Mouse (Mus musculus) stomach, embryonic 14.5 days (tissue): ENCODE results near the gene Cldn2. TPM values are rescaled to one million over a fixed set of nuclear protein-coding genes. Genes with fewer than 3 reads are reported as not detected.

Source experiments
- ATAC-seq: fragments of 200-750 bp; cut with Nextera tagmentation; 2 replicates; pipeline ENCODE4 v1.8.0; 2017; ENCODE audit warnings: low read depth, moderate TSS enrichment; ENCODE audit not compliant: insufficient number of reproducible peaks, insufficient read depth, low FRiP score
- H3K27ac ChIP-seq: fragments of 300-500 bp; sonication (generic); 2 replicates; pipeline ENCODE4 v1.5.1; 2014; ENCODE audit warnings: mild to moderate bottlenecking, low read length, moderate library complexity, mixed read lengths
- H3K27me3 ChIP-seq: fragments of 300-500 bp; sonication (generic); 2 replicates; pipeline ENCODE4 v1.6.1; 2014; ENCODE audit warnings: low read length, control low read depth, mixed read lengths; ENCODE audit not compliant: control insufficient read depth, insufficient read depth
- H3K36me3 ChIP-seq: fragments of 300-500 bp; sonication (generic); 2 replicates; pipeline ENCODE4 v1.6.1; 2014; ENCODE audit warnings: mild to moderate bottlenecking, control low read depth, low read length, moderate library complexity, mixed read lengths; ENCODE audit not compliant: control insufficient read depth, insufficient read depth
- H3K4me1 ChIP-seq: fragments of 300-500 bp; sonication (generic); 2 replicates; pipeline ENCODE4 v1.6.1; 2014; ENCODE audit warnings: low read length, control low read depth, mixed read lengths; ENCODE audit not compliant: control insufficient read depth, insufficient read depth
- H3K4me2 ChIP-seq: fragments of 300-500 bp; sonication (generic); replicated peaks from 2 replicates; pipeline ENCODE4 v1.6.1; 2014; ENCODE audit warnings: low read depth, low read length, control low read depth
- H3K4me3 ChIP-seq: fragments of 300-500 bp; sonication (generic); 2 replicates; pipeline ENCODE4 v1.5.1; 2014; ENCODE audit warnings: low read depth, low read length, control low read depth
- H3K9ac ChIP-seq: fragments of 300-500 bp; sonication (generic); replicated peaks from 2 replicates; pipeline ENCODE4 v1.6.1; 2014; ENCODE audit warnings: low read depth, mild to moderate bottlenecking, control low read depth, low read length, moderate library complexity, mixed read lengths
- H3K9me3 ChIP-seq: fragments of 300-500 bp; sonication (generic); 2 replicates; pipeline ENCODE4 v1.6.1; 2016; ENCODE audit warnings: low read depth, low read length, control low read depth; ENCODE audit not compliant: control insufficient read depth
- WGBS: fragments of 180-500 bp; shearing (Covaris S2); extraction: QIAGEN DNeasy Blood & Tissue Kit; methylation state at CpG from one replicate; pipeline ENCODE4 v1.1.7; 2014; 5-methylcytosine and 5-hydroxymethylcytosine counted together
- polyA plus RNA-seq: library from polyadenylated mRNA; unstranded; fragments of >200 nt; fragmentation: Nextera tagmentation; extraction: Ambion mirVana; gene quantifications from 2 replicates; pipeline ENCODE4 v1.2.1, GENCODE M21; 2014

Gene Cldn2
- polyA plus RNA-seq, 1 experiment from 2014 or later, result 0.45 TPM

DNA sequence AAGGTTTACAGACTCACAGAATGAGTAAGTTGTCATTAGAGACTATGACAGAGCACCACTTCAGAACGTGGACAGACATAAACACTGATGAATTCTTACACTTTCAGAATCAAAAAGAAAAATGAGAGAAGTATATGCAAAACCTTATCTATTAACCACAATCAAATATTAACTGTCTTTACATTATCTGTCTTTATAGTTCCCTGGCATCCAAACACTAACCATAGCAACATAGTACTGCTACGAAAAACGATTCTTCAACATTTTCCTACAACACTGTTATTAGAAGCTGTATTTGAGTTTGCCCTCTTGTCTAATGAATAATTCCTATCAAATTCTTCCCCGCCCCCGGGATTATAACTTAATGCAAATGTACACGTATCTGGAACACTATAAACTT lies 40.5 kb downstream of the Cldn2 start:
- Histone ChIP-seq H3K9me3 (no peaks in the 10 kb centered on the region), H3K27me3 (no peaks in the 10 kb centered on the region), H3K4me2 (no peak overlapping the region), H3K36me3 (no peaks in the 10 kb centered on the region; the same call in 1 of the 2 replicates), H3K4me3 (no peak overlapping the region), H3K9ac (no peak overlapping the region), H3K4me1 (no peaks in the 10 kb centered on the region), H3K27ac (no peak overlapping the region)
- no peak for ATAC-seq
- WGBS, result 69% methylated on average over 6 of the region's 6 CpGs

DNA sequence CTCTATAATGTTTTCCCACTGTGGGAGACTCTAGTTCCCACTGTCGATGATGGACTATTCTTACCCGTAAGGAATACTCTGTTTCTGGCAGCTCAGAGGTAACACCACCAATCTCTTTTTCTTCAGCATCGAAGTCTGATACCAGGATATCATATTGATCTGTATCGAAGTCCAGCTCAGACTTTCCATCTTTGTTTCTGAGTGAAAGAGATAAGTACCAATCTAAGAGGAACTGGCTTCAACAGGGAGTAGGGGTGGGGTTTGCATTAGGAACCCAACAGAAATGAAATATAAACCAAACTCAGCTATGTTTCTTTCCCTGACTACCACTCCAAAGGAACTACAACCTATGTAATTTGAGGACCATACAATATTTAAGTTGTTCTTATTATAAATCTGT lies 54.2 kb downstream of the Cldn2 start:
- Histone ChIP-seq H3K4me2 (no peak overlapping the region), H3K4me1 (no peaks in the 10 kb centered on the region), H3K9ac (no peak overlapping the region), H3K27ac (no peak overlapping the region), H3K9me3 (no peaks in the 10 kb centered on the region), H3K4me3 (no peak overlapping the region), H3K36me3 (no peaks in the 10 kb centered on the region), H3K27me3 (no peaks in the 10 kb centered on the region)
- no peak for ATAC-seq
- WGBS, result 87% methylated on average over 4 of the region's 4 CpGs

DNA sequence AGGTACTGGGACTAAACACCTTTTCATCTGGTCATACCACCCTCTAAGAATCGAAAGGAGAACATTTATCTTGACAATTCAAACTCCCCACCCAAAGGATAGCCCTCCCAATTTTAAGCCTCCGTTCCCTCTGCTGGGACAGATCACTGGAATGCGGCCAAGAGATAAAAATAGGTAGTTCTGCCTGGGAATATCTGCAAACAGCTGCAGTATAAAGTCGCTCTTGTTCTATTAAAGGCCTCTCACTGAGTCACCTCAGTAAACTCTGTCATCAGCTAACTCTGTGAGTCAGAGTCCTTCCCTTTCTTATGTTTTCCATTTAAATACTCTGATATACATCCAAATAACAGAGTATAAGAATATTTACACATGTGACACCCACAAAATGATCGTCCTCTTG lies 58.8 kb downstream of the Cldn2 start:
- H3K9me3 ChIP-seq, result no peaks in the 10 kb centered on the region
- H3K4me1 ChIP-seq, result no peaks in the 10 kb centered on the region
- H3K36me3 ChIP-seq, result no peaks in the 10 kb centered on the region
- ATAC-seq, result no peak
- no peaks in the 10 kb centered on the region for H3K27me3 ChIP-seq
- no peak overlapping the region for H3K9ac ChIP-seq
- 56% methylated on average over 5 of the region's 5 CpGs for WGBS
- no peak overlapping the region for H3K4me2 ChIP-seq
- H3K27ac ChIP-seq, result no peak overlapping the region
- no peak overlapping the region for H3K4me3 ChIP-seq

Other genes with a start within 250 kb of the Cldn2 start
- 28.5 and 33.8 TPM in 2 replicates for gene Rnf128, start 237.5 kb upstream of the Cldn2 start, polyA plus RNA-seq
- 3.3 and 3.7 TPM in 2 replicates for gene Tbc1d8b, start 115.8 kb upstream of the Cldn2 start, polyA plus RNA-seq
- gene Gm15013, start 86.3 kb upstream of the Cldn2 start, polyA plus RNA-seq, result 0.43 and 0.56 TPM in 2 replicates
- gene Ripply1, start 18.5 kb upstream of the Cldn2 start, polyA plus RNA-seq, result not detected in 2 replicates
- gene Morc4, start 70.8 kb downstream of the Cldn2 start, polyA plus RNA-seq, result 17.2 and 19.1 TPM in 2 replicates
- 7.8 and 8.6 TPM in 2 replicates for gene Rbm41, start 197.8 kb downstream of the Cldn2 start, polyA plus RNA-seq